Comparison of ENCODE assay signal across 15 mouse cellular contexts in the genomic region with DNA sequence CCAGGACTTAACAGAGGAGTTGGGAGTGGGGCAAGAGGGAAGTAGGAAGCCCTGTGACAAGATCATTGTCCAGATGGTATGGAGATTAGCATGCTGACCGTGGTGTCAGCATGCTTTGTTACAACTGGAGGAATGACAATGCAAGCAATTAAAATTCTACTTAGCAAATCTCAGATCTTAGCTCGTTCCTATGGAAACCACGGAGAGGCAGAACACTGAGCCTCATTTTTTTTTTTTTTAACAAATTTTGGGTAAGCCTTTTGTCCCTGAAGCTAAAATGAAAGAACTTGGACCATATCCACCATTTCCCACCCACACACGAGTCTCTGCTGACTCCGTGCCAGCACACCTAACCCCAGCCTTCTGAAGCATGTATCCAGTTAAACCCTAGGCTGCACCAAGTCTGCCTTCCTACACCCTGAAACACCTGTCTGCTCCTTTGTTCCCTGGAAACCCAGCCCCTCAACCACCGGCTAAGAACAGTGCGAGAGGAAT.
DNase-seq lines count a peak whose midpoint lies in the region; ATAC-seq and TF ChIP-seq lines count a peak whose summit lies in the region.
"Had no signal": no experiment of that assay in that cellular context is flagged by ENCODE, and none has a peak within 500 bp of the region (broad histone marks: within the 10 kb centered on the region; RNA-seq: fewer than 3 reads in every experiment).

No protein-coding gene starts in this region.

- H3K9me3 ChIP-seq in forebrain, embryonic 10.5 days: no peaks in the 10 kb centered on the region
- no peaks in the 10 kb centered on the region for H3K9me3 ChIP-seq in hindbrain, postnatal 0 days (ENCODE audit: low read length)
- H3K9me3 ChIP-seq: limb, embryonic 13.5 days had no signal

- no peaks in the 10 kb centered on the region for H3K36me3 ChIP-seq in forebrain, embryonic 10.5 days (replicated peaks)
- no peaks in the 10 kb centered on the region for H3K36me3 ChIP-seq in hindbrain, postnatal 0 days (ENCODE audit: insufficient read depth, low read length)

- no peaks in the 10 kb centered on the region for H3K27me3 ChIP-seq in forebrain, embryonic 10.5 days (ENCODE audit: poor library complexity, severe bottlenecking)
- H3K27me3 ChIP-seq in hindbrain, postnatal 0 days (ENCODE audit: insufficient read depth, low read length): no peaks in the 10 kb centered on the region
- H3K27me3 ChIP-seq: limb, embryonic 13.5 days had no signal

- H3K9ac ChIP-seq in hindbrain, postnatal 0 days (replicated peaks; ENCODE audit: low read length): no peak overlapping the region
- H3K9ac ChIP-seq: limb, embryonic 13.5 days had no signal

- peak; percentile 33 for DNase-seq in left cerebral cortex, adult 11 months (ENCODE audit: low spot score)
- DNase-seq in left cerebral cortex, postnatal 36 days (ENCODE audit: low spot score in 2 of 2): no peak
- no peak for DNase-seq in forebrain, embryonic 10.5 days (ENCODE audit: extremely low spot score, low spot score)
- peak; percentile 73 for DNase-seq in hindbrain, postnatal 0 days (ENCODE audit: low spot score)
- DNase-seq in retina, embryonic 14.5 days (ENCODE audit: low spot score): peak; percentile 26
- no peak for DNase-seq in gastrocnemius, adult 18-20 months (ENCODE audit: low spot score)
- DNase-seq in urinary bladder, postnatal 25 days (ENCODE audit: low spot score): no peak
- DNase-seq in urinary bladder, postnatal 10 days (ENCODE audit: low spot score): no peak
- DNase-seq: cerebellum, adult 2 months; heart, postnatal 4 days had no signal

- peak overlapping the region; percentile 68 for H3K27ac ChIP-seq in forebrain, embryonic 10.5 days
- H3K27ac ChIP-seq in hindbrain, postnatal 0 days: peak overlapping the region; percentile 67; the same call in 1 of the 2 replicates
- H3K27ac ChIP-seq: limb, embryonic 13.5 days; macrophage; stomach, postnatal 0 days had no signal

- TF ChIP-seq CTCF in hindbrain, postnatal 0 days (IDR thresholded peaks at IDR 0.05; ENCODE audit: low read depth): no peak

- ATAC-seq in hindbrain, postnatal 0 days: peak; percentile 71
- ATAC-seq: activated CD4-positive, CD25-positive, alpha-beta regulatory T cell, adult 4 months; CD4-positive, CD25-positive, alpha-beta regulatory T cell, adult 4 months had no signal

- peak overlapping the region; percentile 47 for H3K4me2 ChIP-seq in hindbrain, postnatal 0 days (ENCODE audit: low read depth, low read length)
- H3K4me2 ChIP-seq: limb, embryonic 13.5 days had no signal

- H3K4me1 ChIP-seq in forebrain, embryonic 10.5 days: peaks cover 40% of the 10 kb centered on the region
- H3K4me1 ChIP-seq in hindbrain, postnatal 0 days (ENCODE audit: insufficient read depth, low read length): peaks cover 12% of the 10 kb centered on the region

- 33% methylated on average over 7 of the region's 7 CpGs for WGBS in forebrain, embryonic 10.5 days
- 9% methylated on average over 7 of the region's 7 CpGs for WGBS in hindbrain, postnatal 0 days

- intact Hi-C loops in left cerebral cortex, postnatal 36 days (cut with DNase I): no loop called here

- no peak overlapping the region for H3K4me3 ChIP-seq in forebrain, embryonic 10.5 days
- H3K4me3 ChIP-seq in hindbrain, postnatal 0 days (ENCODE audit: low read length): no peak overlapping the region
- H3K4me3 ChIP-seq: limb, embryonic 13.5 days had no signal

Comparison
In these comparisons a context has a peak if more than half of its experiments do, and no peak if none do; other contexts are left out.
1. DNase-seq: peak in left cerebral cortex, adult 11 months (single experiment), hindbrain, postnatal 0 days (single experiment) and retina, embryonic 14.5 days (single experiment); none in left cerebral cortex, postnatal 36 days (0 of 2), forebrain, embryonic 10.5 days (single experiment), gastrocnemius, adult 18-20 months (single experiment), urinary bladder, postnatal 25 days (single experiment) and urinary bladder, postnatal 10 days (single experiment).